Mouse (Mus musculus) gonadal fat pad, adult 2 months (tissue): Measurements from ENCODE around the gene Osbpl11. TPM values are rescaled to one million over a fixed set of nuclear protein-coding genes. Genes with fewer than 3 reads are reported as not detected.

Source experiments
- DNase-seq: peaks from one replicate; pipeline ENCODE4 v3.0.0-alpha.2; 2012; ENCODE audit warnings: low read depth
- polyA plus RNA-seq: library from polyadenylated mRNA; depleted of rRNA; stranded (reverse); fragments of >200 nt; gene quantifications from 2 replicates; pipeline ENCODE4 v1.2.3, GENCODE M21; 2012

Gene Osbpl11
- polyA plus RNA-seq, 1 experiment: 21.9 TPM

- no peak for DNase-seq
Measured at GRCm38 (mm10) chr16:33239305-33239704, 54.4 kb downstream of the Osbpl11 start.

- no peak for DNase-seq
Measured at GRCm38 (mm10) chr16:33242046-33242445, 57.2 kb downstream of the Osbpl11 start.

DNA sequence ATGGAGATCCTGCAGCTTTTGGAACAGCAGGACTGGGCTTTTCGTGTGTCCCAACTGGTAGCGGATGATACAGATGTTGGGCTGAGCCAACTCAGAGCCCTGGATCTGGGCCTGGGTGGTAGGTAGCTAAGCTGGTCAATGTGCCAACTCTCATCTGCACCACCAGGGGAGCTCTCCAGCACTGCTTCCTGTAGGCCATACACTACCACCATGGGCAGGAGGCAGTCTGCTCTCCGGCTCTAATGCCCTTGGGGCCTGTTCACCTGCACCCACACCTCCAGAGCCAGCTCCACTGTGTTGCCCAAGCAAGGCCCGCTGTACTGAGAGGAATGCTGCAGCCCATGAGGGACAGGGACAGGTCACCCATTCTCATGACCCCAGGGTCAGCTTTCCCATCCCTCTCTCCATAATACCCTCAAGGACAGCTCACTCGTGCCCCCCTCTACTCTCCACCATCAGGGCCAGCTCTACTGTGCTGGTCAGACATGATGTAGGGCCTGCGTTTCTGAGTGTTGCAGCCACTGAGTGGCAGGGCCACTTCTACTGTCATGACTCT is 59.3 kb downstream of the Osbpl11 start:
- no peak for DNase-seq

GRCm38 (mm10) chr16:33244933-33245470 is 60.1 kb downstream of the Osbpl11 start:
- no peak for DNase-seq

DNA sequence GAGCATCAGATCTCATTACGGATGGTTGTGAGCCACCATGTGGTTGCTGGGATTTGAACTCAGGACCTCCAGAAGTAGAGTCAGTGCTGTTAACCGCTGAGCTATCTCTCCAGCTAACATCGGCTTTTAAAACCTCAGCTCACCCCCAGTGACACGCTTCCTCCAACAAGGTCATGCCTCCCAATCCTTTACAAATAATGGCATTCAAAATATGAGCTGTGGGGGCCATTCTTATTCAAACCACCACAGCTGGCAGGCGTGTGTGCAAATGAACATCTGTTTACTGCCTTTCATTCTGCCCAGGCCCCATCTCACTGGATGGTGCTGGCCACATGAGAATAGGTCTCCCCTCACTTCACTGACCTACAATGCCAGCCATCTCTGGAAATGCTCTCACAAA is 61.7 kb downstream of the Osbpl11 start:
- DNase-seq: no peak

DNA sequence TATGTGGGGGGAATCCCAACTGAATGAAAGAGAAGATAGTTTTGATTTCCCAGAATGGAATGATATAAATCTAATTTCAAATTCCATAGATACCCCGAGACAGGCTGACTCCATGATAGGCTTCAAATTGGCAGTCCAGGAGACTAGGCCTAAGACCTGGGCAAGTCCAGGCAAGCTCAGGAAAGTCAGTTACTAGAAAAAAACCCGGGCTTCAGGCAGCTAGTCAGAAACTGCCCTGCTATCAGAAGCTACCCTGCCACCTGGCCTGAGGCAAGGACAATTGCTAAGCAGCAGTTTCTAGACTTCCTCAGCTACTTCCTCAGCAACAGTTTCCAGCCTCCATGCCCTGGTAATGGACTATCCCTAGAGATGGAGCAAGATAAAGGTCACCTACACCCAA is 62.1 kb downstream of the Osbpl11 start:
- no peak for DNase-seq

GRCm38 (mm10) chr16:33250651-33251120 is 65.8 kb downstream of the Osbpl11 start:
- peak; percentile 24 for DNase-seq

DNA sequence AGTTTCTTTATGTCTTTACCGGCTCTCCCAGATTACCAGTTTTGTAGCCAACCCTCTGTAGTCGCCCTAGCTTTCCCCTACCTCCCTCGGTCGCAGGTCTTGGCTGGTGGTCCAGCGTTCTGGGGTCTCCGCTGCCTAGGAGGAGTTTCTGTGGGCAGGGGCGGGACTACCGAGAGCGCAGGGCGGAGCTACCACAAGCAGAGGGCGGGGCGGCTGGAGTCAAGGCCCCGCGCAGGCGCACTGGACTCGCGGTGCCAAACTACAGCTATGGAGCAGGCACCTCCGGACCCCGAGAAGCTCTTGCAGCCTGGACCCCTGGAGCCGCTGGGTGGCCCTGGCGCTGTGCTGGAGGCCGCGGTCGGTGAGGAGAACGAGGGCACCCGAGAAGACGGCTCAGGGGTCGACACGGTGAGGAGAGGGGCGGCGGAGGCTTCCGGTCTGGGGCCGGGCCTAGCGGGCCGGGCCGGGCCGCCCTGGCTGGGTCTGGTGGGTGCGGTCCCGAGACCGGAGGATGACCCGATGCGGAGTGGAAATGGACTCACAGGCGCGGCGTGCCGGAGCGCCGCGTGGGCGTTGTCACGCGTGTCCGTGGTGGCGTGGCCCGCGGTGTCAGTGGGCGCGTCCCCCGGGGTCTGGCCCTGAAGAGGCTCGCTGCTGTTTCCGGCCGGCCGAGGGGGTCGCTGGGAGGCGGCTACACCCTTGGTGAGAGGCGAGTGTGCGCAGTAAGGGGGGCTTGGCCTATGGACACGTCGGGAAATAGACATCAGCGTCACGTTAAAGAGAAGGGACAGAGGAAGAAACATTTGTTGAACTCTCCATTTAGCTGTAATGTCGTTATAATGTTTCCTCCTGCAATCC is 66.6 kb downstream of the Osbpl11 start, which contains the start of gene Snx4:
Gene Snx4, plus strand, starts transcription at position 249 of the 858 bp plus-strand sequence.
- peak; percentile 24 for DNase-seq

DNA sequence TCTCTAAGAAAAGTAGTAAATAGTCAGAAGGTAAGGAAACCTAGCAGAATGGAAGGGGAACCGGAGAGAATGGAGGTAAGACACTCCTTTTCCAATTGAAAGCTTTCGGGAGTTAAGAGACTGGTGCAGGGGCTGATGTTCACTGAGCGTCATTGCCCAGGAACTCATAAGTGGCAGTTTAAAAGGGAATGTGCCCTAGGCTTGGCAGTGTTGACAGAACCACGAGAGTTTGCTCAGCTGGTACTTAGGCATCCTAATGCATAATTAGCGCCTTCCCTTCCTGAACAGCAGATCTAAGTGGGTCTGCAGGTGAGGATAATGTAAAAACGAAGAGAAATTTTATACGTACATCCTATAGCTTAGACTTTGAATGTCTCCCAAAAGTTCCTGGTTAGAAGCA is 70.7 kb downstream of the Osbpl11 start:
- no peak for DNase-seq

GRCm38 (mm10) chr16:33258530-33258929 is 73.7 kb downstream of the Osbpl11 start:
- DNase-seq: no peak

DNA sequence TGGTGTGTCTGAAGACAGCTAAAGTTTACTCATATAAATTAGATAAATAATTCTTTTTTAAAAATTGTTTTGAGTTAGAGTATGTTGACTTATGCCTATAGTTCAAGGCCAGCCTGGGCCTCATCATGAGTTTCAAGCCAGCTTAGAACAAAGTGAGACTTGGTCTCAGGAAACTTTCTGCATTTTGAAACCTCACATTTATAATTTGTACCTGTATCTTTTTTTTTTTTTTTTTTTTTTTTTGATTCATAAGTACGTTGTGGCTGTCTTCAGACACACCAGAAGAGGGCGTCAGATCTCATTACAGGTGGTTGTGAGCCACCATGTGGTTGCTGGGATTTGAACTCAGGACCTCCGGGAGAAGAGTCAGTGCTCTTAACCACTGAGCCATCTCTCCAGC is 75.0 kb downstream of the Osbpl11 start:
- DNase-seq: no peak

DNA sequence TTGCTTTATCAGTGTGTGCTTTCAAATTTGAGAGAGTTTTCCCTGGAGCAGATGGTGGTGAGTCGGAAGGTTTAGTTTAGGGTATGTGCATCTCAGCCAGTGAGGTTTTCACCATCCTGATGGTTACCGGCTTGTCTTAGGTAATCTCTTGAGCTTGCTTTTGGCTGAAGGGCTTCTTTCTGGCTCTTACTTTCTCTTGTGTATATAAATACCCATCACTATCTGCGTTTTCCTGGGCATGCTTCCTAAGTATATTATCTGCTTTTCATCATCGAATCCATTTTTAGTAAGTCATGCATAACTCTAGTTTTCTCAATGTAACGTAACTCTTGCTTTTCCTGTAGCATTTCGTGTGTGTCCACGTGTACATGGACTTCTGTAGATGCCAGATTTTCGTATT is 76.0 kb downstream of the Osbpl11 start:
- DNase-seq: no peak

DNA sequence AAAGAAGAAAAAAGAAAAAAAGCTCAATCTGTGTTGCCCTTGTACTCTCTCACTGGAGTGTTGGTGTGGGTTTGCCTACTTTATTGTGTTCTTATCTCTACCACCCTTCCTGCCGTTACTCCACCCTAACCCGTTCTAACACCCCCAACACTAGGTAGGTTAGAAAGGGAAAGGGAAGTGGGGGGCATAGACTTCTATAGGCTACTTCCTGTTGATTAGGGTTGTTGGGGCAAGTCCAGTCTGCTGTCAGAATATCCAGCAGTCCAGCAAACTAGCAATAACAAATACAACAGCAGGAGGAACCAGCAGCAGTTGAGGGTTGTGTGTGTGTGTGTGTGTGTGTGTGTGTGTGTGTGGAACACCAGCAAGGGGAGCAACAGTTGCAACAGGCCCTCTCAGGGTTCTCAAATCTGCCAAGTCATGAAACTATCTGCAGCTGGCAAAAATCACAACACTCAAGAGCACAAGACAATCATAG is 76.8 kb downstream of the Osbpl11 start:
- no peak for DNase-seq

- no peak for DNase-seq
Measured at GRCm38 (mm10) chr16:33262096-33262495, 77.2 kb downstream of the Osbpl11 start.

GRCm38 (mm10) chr16:33267616-33268253 is 82.9 kb downstream of the Osbpl11 start:
- DNase-seq: no peak

GRCm38 (mm10) chr16:33271824-33272223 is 87.0 kb downstream of the Osbpl11 start:
- DNase-seq: no peak

- DNase-seq: no peak
Measured at GRCm38 (mm10) chr16:33283079-33283478, 98.2 kb downstream of the Osbpl11 start.

DNA sequence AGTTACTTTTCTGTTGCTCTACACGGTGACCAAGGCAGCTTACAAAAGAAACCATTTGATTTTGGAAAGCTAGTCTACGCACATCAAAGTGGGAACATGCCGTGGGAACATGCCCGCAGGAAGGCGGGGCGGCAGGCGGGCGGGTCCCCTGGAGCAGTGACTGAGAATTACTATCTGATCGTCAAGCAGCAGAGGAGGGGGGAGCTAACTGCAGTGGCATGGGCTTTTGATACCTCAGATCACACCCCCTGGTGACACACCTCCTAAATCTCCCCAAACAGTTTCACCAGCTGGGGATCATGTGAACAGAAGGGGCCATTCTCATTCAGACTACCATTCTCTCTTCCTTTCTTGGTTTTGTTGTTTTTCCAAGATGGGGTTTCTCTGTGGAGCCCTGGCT is 103.7 kb downstream of the Osbpl11 start:
- DNase-seq: no peak

- no peak for DNase-seq
Measured at GRCm38 (mm10) chr16:33289981-33290380, 105.1 kb downstream of the Osbpl11 start.

- DNase-seq: no peak
Measured at GRCm38 (mm10) chr16:33292241-33292640, 107.4 kb downstream of the Osbpl11 start.
